Mouse (Mus musculus): Measurements from ENCODE around the gene Cyba. TPM values are rescaled to one million over a fixed set of nuclear protein-coding genes. Genes with fewer than 3 reads are reported as not detected.

Gene Cyba
- total and polyA plus RNA-seq, 3 experiments = 321 to 344 (median 338) TPM

GRCm38 (mm10) chr8:122398186-122398585 lies 34.5 kb downstream of the Cyba start:
- TF ChIP-seq JUND (IDR thresholded peaks at IDR 0.05; ENCODE audit: low read depth, low read length) (no peak), GABPA (IDR thresholded peaks at IDR 0.05; ENCODE audit: low read depth, low read length) (no peak), ZKSCAN1 (IDR thresholded peaks at IDR 0.05; ENCODE audit: low read depth, low read length) (no peak), SMC3 (IDR thresholded peaks at IDR 0.05; ENCODE audit: low read depth, low read length) (no peak), GATA1 (IDR thresholded peaks at IDR 0.05; ENCODE audit: low read depth, low read length) (no peak), CTCF (IDR thresholded peaks at IDR 0.05 in 2 of 3, conservative IDR thresholded peaks at IDR 0.05 in 1 of 3; ENCODE audit: control insufficient read depth in 1 of 3, insufficient read depth in 1 of 3, low read depth in 2 of 3, low read length in 3 of 3, poor library complexity in 1 of 3, severe bottlenecking in 1 of 3) (no peak), USF1 (IDR thresholded peaks at IDR 0.05; ENCODE audit: low read depth, low read length) (no peak), HCFC1 (IDR thresholded peaks at IDR 0.05; ENCODE audit: low read depth, low read length) (no peak), MAFK (IDR thresholded peaks at IDR 0.05; ENCODE audit: borderline replicate concordance, low read depth, low read length) (no peak), MYC (IDR thresholded peaks at IDR 0.05; ENCODE audit: low read depth, low read length) (no peak), MAX (IDR thresholded peaks at IDR 0.05; ENCODE audit: low read length) (no peak), MEF2A (IDR thresholded peaks at IDR 0.05; ENCODE audit: extremely low read depth, insufficient replicate concordance, low read depth, low read length, poor library complexity, severe bottlenecking) (no peak), RAD21 (IDR thresholded peaks at IDR 0.05; ENCODE audit: low read depth, low read length) (no peak)
- Histone ChIP-seq H3K9ac (ENCODE audit: control insufficient read depth, low read depth, low read length, poor library complexity, severe bottlenecking) (no peak overlapping the region), H3K4me3 (ENCODE audit: control insufficient read depth in 1 of 2, insufficient read depth in 1 of 2, low read depth in 2 of 2, low read length in 2 of 2) (no peak overlapping the region), H3K27ac (ENCODE audit: control insufficient read depth, low read depth, low read length) (no peak overlapping the region), H3K36me3 (ENCODE audit: control insufficient read depth in 1 of 2, insufficient read depth in 2 of 2, low read length in 2 of 2) (peaks cover 0 to 49% of the 10 kb centered on the region in 2 experiments; a peak in 2 of 4 replicates), H3K9me3 (replicated peaks; ENCODE audit: insufficient read depth, low read length) (no peaks in the 10 kb centered on the region), H3K27me3 (ENCODE audit: control insufficient read depth in 1 of 2, insufficient read depth in 2 of 2, low read length in 2 of 2) (no peaks in the 10 kb centered on the region), H3K4me1 (ENCODE audit: control insufficient read depth in 1 of 2, insufficient read depth in 2 of 2, low read length in 2 of 2) (no peaks in the 10 kb centered on the region), H3K79me2 (ENCODE audit: control insufficient read depth, insufficient read depth, low read length, poor library complexity) (no peaks in the 10 kb centered on the region)
- DNase-seq (ENCODE audit: low read depth, low spot score) = no peak

DNA sequence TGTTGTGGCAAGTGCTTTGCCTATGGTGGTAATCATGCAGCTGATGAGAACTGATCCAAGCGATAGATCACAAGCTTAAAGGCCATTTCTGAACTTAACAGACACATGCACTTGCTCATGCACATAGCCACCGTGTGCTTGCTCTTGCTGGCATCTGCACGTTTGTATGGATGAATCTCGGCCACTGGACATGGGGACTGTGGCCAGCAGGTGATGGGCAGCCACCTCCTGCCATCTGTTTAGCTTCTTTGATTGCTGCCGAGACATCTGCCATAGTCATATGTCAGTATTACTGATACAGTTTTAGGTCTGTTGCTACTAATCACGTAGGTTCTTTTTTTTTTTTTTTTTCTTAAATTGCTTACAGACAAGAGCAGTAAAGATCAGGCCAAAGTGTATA lies 37.4 kb downstream of the Cyba start:
- no peak overlapping the region for H3K9ac ChIP-seq (ENCODE audit: control insufficient read depth, low read depth, low read length, poor library complexity, severe bottlenecking)
- no peak for DNase-seq (ENCODE audit: low read depth, low spot score)
- no peak for TF ChIP-seq ELF1 (IDR thresholded peaks at IDR 0.05; ENCODE audit: low read depth, low read length)
- H3K27me3 ChIP-seq (ENCODE audit: control insufficient read depth in 1 of 2, insufficient read depth in 2 of 2, low read length in 2 of 2) = no peaks in the 10 kb centered on the region
- H3K9me3 ChIP-seq (replicated peaks; ENCODE audit: insufficient read depth, low read length) = no peaks in the 10 kb centered on the region
- peaks cover 0 to 39% of the 10 kb centered on the region in 2 experiments; a peak in 2 of 4 replicates for H3K36me3 ChIP-seq (ENCODE audit: control insufficient read depth in 1 of 2, insufficient read depth in 2 of 2, low read length in 2 of 2)
- no peak overlapping the region for H3K4me3 ChIP-seq (ENCODE audit: control insufficient read depth in 1 of 2, insufficient read depth in 1 of 2, low read depth in 2 of 2, low read length in 2 of 2)
- no peak overlapping the region for H3K27ac ChIP-seq (ENCODE audit: control insufficient read depth, low read depth, low read length)
- no peaks in the 10 kb centered on the region for H3K4me1 ChIP-seq (ENCODE audit: control insufficient read depth in 1 of 2, insufficient read depth in 2 of 2, low read length in 2 of 2)
- H3K79me2 ChIP-seq (ENCODE audit: control insufficient read depth, insufficient read depth, low read length, poor library complexity) = no peaks in the 10 kb centered on the region

GRCm38 (mm10) chr8:122393717-122394116 lies 39.0 kb downstream of the Cyba start:
- Histone ChIP-seq H3K4me1 (ENCODE audit: control insufficient read depth in 1 of 2, insufficient read depth in 2 of 2, low read length in 2 of 2) (no peaks in the 10 kb centered on the region), H3K27me3 (ENCODE audit: control insufficient read depth in 1 of 2, insufficient read depth in 2 of 2, low read length in 2 of 2) (no peaks in the 10 kb centered on the region), H3K9ac (ENCODE audit: control insufficient read depth, low read depth, low read length, poor library complexity, severe bottlenecking) (no peak overlapping the region), H3K4me3 (ENCODE audit: control insufficient read depth in 1 of 2, insufficient read depth in 1 of 2, low read depth in 2 of 2, low read length in 2 of 2) (no peak overlapping the region), H3K36me3 (ENCODE audit: control insufficient read depth in 1 of 2, insufficient read depth in 2 of 2, low read length in 2 of 2) (peaks cover 0 to 39% of the 10 kb centered on the region in 2 experiments; a peak in 2 of 4 replicates), H3K9me3 (replicated peaks; ENCODE audit: insufficient read depth, low read length) (no peaks in the 10 kb centered on the region), H3K79me2 (ENCODE audit: control insufficient read depth, insufficient read depth, low read length, poor library complexity) (no peaks in the 10 kb centered on the region), H3K27ac (ENCODE audit: control insufficient read depth, low read depth, low read length) (no peak overlapping the region)
- TF ChIP-seq GABPA (IDR thresholded peaks at IDR 0.05; ENCODE audit: low read depth, low read length) (no peak), CHD2 (IDR thresholded peaks at IDR 0.05; ENCODE audit: low read length) (no peak), TAL1 (IDR thresholded peaks at IDR 0.05; ENCODE audit: low read length) (no peak), POLR2A (IDR thresholded peaks at IDR 0.05; ENCODE audit: control insufficient read depth in 1 of 2, insufficient read depth in 1 of 2, low read depth in 1 of 2, low read length in 2 of 2, poor library complexity in 1 of 2) (no peak), ELF1 (IDR thresholded peaks at IDR 0.05; ENCODE audit: low read depth, low read length) (no peak), TBP (IDR thresholded peaks at IDR 0.05; ENCODE audit: low read depth, low read length) (no peak), SIN3A (IDR thresholded peaks at IDR 0.05; ENCODE audit: low read length) (no peak), RCOR1 (IDR thresholded peaks at IDR 0.05; ENCODE audit: low read depth, low read length) (no peak), POLR2AphosphoS5 (IDR thresholded peaks at IDR 0.05; ENCODE audit: borderline replicate concordance, low read depth, low read length) (no peak), MYB (IDR thresholded peaks at IDR 0.05; ENCODE audit: low read depth, low read length) (no peak), KAT2A (conservative IDR thresholded peaks at IDR 0.05; ENCODE audit: low read depth, low read length) (no peak), MAX (IDR thresholded peaks at IDR 0.05; ENCODE audit: low read length) (no peak), JUND (IDR thresholded peaks at IDR 0.05; ENCODE audit: low read depth, low read length) (no peak), MEF2A (IDR thresholded peaks at IDR 0.05; ENCODE audit: extremely low read depth, insufficient replicate concordance, low read depth, low read length, poor library complexity, severe bottlenecking) (no peak), ZNF384 (IDR thresholded peaks at IDR 0.05; ENCODE audit: low read depth, low read length) (no peak), NRF1 (IDR thresholded peaks at IDR 0.05; ENCODE audit: insufficient read depth, low read depth, low read length, poor library complexity, severe bottlenecking) (no peak), EP300 (IDR thresholded peaks at IDR 0.05; ENCODE audit: low read depth in 1 of 2, low read length in 2 of 2) (no peak)
- DNase-seq (ENCODE audit: low read depth, low spot score) = no peak

Measured in MEL (cell line).